Mouse (Mus musculus) cerebellum, postnatal 25 days (tissue): ENCODE data around the gene Lrrc45.
A peak's percentile ranks its signal among the peaks of the same experiment; 100 is the strongest.
"Not testable (repeated sequence)": the region's sequence is repeated elsewhere in the genome, so short reads cannot be mapped to it uniquely, and the experiment has no call there.

Source experiments
- DNase-seq, 2 experiments: peaks; one replicate each; pipeline ENCODE4 v3.0.0; 2021; ENCODE audit warnings: mixed read lengths in 2 of 2

The Lrrc45 gene

DNA sequence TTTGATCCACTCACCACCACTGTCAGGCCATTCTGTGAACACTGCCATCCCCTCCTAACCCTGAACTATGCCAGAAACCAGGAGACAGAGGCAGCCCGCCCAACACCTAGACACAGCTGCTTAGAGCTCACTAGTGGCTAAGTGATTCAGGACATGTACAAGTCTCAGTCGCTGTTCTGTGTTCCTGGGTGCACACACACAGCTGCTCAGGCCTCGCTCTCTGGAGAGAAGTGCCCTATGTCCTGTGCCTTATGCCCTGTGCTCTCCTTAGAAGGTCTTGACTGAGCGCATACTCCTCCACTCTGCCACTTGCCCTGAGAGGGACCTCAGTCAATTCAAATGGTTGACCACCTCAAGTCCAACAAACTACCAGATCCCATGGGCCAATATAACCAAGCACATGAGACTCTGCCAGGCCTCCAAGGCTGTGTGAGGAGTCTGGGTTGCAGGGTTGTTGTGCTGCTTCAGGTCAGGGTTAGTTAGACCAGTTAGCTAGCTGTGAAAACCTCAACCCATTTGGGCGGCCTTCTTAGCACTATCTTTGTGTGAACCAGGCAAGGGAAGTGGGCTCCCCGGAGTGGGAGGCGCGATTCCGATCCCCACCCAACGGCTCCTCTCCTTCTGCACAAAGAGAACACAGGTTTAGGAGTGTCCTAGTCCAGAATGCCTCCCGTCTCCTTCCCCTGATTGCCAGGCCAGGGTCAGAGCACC, 15.0 kb downstream of the Lrrc45 start:
- DNase-seq, result no peak

DNA sequence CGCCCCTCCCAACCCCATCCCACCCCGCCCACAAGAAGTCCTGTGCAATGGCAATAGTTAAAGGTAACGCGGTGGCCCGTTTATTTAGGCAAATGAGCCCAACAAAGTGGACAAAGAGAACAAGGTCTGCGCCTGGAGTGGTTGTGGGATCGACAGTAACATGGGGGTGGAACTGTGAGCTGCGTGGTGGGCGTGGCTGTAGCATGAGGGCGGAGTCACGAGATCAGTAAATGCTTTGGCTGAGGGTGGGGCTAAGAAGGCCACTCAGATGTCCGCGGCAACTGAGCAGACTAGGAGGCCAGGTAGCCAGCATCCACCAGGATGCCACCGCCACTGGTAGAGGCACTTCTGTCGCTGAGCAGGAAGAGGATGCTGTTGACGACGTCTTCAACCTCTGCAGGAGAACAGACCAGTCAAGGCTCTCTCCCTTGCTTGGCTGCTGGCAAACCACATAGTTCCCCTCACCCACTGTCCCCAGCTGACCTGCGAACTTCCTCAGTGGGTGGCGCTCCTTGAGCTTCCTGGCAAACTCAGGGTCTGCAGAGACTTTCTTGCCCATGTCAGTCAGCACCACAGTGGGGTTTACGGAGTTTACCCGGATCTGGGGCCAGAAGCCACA, 15.8 kb downstream of the Lrrc45 start:
- DNase-seq, result not testable (repeated sequence)

DNA sequence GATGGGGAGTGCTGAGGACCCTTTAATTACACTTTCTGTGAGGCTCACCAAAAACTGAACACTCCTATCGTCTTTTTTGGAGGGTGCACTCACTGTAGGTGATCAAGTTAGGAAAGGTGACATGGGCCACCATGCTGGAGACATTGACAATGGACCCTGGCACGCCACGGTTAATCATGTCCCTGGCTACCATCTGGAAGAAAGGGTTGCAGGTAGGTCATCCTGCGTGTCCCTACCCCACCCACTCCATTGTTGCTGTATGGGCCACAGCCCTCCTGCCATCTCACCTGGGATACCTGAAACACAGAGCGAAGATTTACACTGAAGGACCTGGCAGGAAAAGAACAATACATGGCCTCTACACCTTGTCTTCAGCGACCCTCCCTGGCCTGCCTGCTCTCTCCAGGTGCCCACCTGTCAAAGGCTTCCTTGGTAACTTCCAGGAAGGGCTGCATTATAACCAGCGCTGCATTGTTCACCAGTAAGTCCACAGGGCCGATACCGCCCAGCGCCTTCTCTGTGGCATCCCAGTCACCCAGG, 16.7 kb downstream of the Lrrc45 start:
- DNase-seq, result no peak

DNA sequence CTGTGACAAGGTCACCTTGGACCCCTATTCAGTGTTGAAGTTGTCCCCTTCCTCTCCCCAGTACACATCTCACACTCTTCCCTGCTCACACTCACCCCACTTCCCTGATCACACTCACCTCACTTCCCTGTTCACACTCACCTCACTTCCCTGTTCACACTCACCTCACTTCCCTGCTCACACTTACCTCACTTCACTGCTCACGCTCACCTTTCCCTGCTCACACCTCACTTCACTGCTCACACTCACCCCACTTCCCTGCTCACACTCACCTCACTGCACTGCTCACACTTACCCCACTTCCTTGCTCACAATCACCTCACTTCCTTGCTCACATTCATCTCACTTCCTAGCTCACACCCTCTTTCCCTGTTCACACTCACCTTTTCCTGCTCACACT, 17.7 kb downstream of the Lrrc45 start:
- DNase-seq, result no peak

DNA sequence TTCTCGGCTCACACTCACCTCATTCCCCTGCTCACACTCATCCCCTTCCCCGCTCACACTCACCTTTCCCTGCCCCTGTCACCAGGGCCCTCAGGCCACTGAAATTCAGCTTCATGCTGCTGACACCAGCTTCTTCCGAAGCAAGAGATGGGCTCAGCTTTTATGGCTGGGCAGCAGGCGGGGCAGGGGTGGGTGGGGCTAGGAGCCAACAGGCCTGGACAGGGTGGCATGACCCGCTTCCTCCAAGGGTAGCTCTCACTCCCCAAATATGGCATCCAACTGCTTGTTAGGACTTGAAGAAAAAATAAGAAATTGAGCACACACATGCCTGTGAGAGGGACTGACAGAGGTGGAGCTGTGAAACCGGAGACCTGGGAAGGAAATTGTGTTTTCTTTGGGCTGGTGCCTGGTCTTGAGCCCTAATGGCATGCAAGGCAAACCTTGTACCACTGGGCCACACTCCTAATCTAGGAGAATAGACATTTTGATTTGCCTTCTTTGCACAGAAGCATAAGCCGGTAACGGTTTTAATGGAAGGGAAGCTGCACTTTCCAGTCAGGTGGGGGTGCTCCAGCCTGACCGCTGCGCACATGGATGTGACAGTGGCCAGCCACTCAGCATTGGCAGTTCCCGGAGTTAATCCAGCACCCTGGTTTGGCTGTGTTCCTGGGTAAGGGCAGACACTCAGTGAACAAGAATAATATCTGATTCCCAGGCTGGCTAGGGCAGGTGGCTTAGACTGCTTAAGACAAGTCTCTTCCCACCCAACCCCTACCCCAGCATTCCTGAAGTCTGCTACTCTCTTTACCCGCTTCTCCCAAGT, 18.3 kb downstream of the Lrrc45 start, which contains the start of gene Cbr2:
TSS of gene Cbr2 (minus strand) at position 257 of the 823 bp plus-strand sequence.
- no peak for DNase-seq

DNA sequence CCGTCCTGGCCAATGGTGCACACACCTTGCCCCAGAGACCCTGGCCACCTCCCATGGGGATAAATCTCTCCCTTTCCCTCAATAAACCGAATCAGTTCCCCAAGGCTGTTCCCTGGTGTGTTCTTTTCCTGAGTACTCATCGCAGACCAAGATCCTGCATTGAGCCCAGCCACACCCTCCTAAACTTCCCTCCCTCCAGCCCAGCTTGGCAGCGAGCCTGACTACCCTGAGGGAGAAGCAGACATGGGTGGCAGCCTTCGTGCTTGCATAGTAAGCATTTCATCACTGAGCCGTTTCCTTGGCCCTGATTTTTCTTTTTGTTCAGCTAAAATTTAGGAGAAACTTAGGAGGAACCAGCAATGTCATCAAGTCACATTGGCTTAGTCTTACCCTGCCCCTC, 19.8 kb downstream of the Lrrc45 start:
- DNase-seq, result no peak

DNA sequence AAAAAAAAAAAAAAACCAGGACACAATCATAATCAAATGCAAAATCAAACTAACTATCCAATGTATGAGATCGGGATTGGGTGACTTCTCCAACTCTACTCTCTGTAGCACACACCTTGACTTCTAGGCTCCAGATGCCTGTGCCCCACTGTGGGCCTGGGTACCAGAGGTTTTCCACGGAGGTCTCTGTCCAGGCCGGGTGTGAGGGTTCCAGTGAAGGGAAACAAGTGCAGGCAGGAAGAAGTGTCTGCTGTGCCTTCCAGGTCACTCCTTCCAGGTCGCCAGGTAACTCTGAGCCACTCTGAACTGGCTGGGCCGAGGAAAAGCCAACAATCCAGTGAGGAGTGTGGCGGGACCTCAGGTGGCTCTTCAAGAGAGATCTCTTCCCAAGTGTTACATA, 22.7 kb downstream of the Lrrc45 start:
- DNase-seq, result no peak

DNA sequence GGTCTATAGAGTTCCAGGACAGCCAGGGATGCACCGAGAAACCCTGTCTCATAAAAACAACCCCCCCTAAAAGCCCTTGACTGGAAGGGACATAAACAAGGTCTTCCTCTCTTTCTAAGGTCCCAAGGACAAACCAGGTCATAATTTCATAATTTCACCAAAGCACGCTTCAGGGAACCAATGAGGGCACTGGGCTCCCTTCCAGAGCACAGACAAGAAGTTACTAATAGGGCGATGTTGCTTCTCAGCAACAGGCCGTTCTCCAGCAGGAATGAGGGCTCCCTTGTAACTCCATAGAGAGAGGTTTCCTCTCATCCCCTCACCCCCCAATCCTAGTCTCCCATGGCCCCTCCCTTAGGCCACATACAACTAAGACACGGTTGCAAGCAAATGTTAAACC, 27.3 kb downstream of the Lrrc45 start:
- DNase-seq, result no peak

DNA sequence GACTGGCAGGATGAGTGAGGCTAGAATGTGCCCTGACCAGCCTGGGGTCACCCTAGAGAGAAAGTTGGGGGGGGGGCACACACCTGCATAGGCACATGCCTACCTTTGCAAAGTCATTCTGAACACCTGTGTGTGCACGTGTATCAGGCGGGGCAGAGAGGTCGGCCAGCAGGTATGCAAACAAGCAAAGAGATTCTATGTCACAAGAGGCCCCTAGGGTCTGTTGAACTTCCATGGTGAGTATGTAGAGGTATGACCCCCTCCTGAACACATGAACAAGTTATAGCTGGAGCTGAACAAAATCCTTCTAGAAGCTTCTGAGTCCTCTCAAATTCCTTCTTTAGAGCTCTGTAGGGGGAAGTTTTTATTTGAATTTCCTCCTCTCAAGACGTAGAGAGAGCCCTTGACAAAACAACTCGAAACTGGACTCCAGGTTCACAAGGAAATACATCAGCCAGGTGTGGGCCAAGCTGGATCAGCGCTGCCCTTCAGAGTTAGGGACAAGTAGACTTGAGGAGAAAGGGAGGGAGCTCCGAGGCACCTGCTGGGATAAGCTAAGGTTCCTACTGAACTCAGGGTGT, 30.5 kb downstream of the Lrrc45 start:
- DNase-seq, result no peak

DNA sequence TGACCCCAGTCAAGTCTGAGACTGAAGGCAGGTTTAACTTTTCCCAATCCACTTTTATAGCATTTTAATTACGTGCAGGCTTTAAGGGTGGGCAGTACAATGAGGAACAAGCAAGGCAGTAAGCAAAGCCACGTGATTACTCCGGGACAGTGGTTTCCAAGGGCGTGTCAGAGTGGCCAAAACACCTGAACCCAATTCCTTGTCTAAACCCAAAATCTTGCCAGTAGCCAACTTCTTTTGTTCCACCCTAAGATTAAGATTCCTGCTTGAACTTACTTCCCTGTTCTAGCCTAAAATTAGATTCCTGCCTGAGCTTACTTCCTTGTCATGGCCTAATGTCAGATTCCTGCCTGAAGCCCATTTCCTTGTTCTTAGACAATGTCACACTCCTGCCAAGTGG, 34.2 kb downstream of the Lrrc45 start:
- DNase-seq, result no peak

DNA sequence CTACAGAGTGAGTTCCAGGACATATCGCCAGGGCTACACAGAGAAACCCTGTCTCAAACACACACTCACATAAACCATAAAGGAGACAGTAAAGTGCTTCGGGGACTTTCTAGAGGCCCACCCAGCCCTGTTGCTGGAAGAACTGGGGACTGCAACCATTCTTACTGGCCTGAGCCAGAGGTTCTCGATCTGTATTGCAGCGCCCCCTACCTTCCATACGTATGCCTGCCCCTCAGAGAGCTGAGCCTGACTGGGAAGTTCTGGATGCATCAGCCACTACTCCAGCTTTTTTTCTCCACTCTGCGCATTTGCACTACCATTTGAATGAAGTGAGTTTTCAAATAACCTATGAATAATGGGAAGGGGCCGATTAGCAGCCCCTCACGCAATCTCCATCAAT, 35.7 kb downstream of the Lrrc45 start:
- DNase-seq, result peak; percentile 15 to 39

- DNase-seq, result no peak
Observed at GRCm38 (mm10) chr11:120751606-120752005, 37.9 kb downstream of the Lrrc45 start.

DNA sequence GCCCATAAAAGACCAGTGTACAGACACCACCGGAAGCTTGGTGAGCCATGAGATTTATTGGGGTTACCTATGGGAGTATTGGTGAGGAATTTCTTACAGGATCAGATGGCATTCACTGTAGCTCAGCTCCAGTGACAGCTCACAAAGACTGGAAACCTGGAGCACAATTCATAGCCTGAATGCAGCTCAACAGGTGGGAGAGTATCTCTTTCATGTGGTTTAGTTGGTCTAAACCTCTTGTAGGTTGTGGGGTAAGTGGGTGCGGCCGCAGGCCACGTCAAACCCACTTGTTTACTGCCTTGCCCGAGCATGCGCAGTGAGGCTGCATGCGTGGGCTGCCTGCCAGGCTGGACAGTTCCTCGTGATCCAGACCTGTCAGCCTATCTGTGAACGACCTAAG, 46.5 kb downstream of the Lrrc45 start:
- DNase-seq, result no peak

- DNase-seq, result no peak
Observed at GRCm38 (mm10) chr11:120761811-120762671, 48.3 kb downstream of the Lrrc45 start.

DNA sequence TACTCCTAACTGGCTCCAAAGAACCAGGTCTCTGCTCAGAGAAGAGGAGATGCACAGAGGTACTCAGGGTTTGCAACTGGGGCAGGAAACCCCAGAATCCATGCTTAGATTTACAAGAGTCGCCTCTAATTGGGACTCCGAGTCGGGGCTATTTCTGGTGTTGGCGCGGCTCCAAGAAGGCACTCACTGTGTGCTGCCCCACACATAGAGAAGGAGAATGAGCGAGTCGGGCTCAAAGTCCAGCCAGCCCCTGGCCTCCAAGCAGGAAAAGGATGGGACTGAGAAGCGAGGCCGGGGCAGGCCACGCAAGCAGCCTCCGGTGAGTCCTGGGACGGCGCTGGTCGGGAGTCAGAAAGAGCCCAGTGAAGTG, 48.9 kb downstream of the Lrrc45 start, which contains the start of gene Hmga1b:
TSS of gene Hmga1b (plus strand) at position 123 of the 370 bp plus-strand sequence.
- not testable (repeated sequence) for DNase-seq

- not testable (repeated sequence) for DNase-seq
Observed at GRCm38 (mm10) chr11:120763121-120763999, 49.6 kb downstream of the Lrrc45 start.

- not testable (repeated sequence) for DNase-seq
Observed at GRCm38 (mm10) chr11:120767023-120767422, 53.3 kb downstream of the Lrrc45 start.

DNA sequence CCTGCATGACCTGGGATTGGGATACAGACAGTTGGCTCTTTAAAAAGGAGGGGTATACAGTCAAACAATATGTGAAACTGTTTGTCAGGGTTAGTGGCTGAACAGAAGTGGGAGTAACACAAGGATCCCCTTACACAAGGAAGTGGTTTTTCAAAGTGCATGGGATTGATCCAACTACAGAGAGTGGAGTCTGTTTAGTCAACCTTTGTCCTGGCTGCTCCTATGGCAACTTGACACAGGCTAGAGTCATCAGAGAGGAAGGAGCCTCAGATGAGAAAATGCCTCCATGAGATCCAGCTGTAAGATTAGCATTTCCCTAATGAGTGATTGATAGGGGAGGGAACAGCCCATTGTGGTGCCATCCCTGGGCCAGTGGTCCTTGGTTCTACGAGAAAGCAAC, 54.5 kb downstream of the Lrrc45 start:
- no peak for DNase-seq
